Mouse (Mus musculus) forebrain, postnatal 0 days (tissue): ENCODE data around the gene Vps53. TPM values are rescaled to one million over a fixed set of nuclear protein-coding genes. Genes with fewer than 3 reads are reported as not detected.

Experiments
- ATAC-seq: fragments of 200-750 bp; cut with Nextera tagmentation; 2 replicates; pipeline ENCODE4 v1.8.0; 2017; ENCODE audit warnings: mild to moderate bottlenecking, moderate library complexity
- DNase-seq: peaks from one replicate; pipeline ENCODE4 v3.0.0-alpha.2; 2015
- H3K27ac ChIP-seq: fragments of 300-500 bp; sonication (generic); 2 replicates; pipeline ENCODE4 v1.5.1; 2014; ENCODE audit warnings: low read depth, mild to moderate bottlenecking, antibody characterized with exemption, low read length, moderate library complexity, mixed read lengths
- H3K27me3 ChIP-seq: fragments of 300-500 bp; sonication (generic); 2 replicates; pipeline ENCODE4 v1.6.1; 2014; ENCODE audit warnings: mild to moderate bottlenecking, low read length, mixed read lengths; ENCODE audit not compliant: insufficient read depth
- H3K36me3 ChIP-seq: fragments of 300-500 bp; sonication (generic); 2 replicates; pipeline ENCODE4 v1.6.1; 2014; ENCODE audit warnings: mild to moderate bottlenecking, moderate library complexity; ENCODE audit not compliant: insufficient read depth
- H3K4me1 ChIP-seq: fragments of 300-500 bp; sonication (generic); 2 replicates; pipeline ENCODE4 v1.6.1; 2014; ENCODE audit warnings: antibody characterized with exemption; ENCODE audit not compliant: insufficient read depth
- H3K4me2 ChIP-seq: fragments of 300-500 bp; sonication (generic); 2 replicates; pipeline ENCODE4 v1.6.1; 2014; ENCODE audit warnings: low read depth, mild to moderate bottlenecking, moderate library complexity
- H3K4me3 ChIP-seq: fragments of 300-500 bp; sonication (generic); 2 replicates; pipeline ENCODE4 v1.5.1; 2014; ENCODE audit warnings: low read depth, low read length, mixed read lengths
- H3K9ac ChIP-seq: fragments of 300-500 bp; sonication (generic); 2 replicates; pipeline ENCODE4 v1.6.1; 2014; ENCODE audit warnings: mild to moderate bottlenecking
- H3K9me3 ChIP-seq: fragments of 300-500 bp; sonication (generic); 2 replicates; pipeline ENCODE4 v1.6.1; 2016; ENCODE audit warnings: low read length
- CTCF ChIP-seq: sonication (generic); IDR thresholded peaks from 2 replicates; pipeline ENCODE4 v1.5.1; 2016; ENCODE audit warnings: antibody characterized with exemption, control low read depth, low read depth
- WGBS: fragments of 180-500 bp; shearing (Covaris S2); extraction: QIAGEN DNeasy Blood & Tissue Kit; methylation state at CpG from one replicate; pipeline ENCODE4 v1.1.7; 2014; 5-methylcytosine and 5-hydroxymethylcytosine counted together
- polyA plus RNA-seq: library from polyadenylated mRNA; unstranded; fragments of >200 nt; fragmentation: Nextera tagmentation; extraction: Ambion mirVana; gene quantifications from 2 replicates; pipeline ENCODE4 v1.2.1, GENCODE M21; 2015
- total RNA-seq: library from RNA; depleted of rRNA; stranded (reverse); fragments of >200 nt; gene quantifications from 2 replicates; pipeline ENCODE4 v1.2.3, GENCODE M21; 2014

Vps53 gene
- total and polyA plus RNA-seq, 2 experiments from 2014 or later: 49.4 to 63.2 TPM

DNA sequence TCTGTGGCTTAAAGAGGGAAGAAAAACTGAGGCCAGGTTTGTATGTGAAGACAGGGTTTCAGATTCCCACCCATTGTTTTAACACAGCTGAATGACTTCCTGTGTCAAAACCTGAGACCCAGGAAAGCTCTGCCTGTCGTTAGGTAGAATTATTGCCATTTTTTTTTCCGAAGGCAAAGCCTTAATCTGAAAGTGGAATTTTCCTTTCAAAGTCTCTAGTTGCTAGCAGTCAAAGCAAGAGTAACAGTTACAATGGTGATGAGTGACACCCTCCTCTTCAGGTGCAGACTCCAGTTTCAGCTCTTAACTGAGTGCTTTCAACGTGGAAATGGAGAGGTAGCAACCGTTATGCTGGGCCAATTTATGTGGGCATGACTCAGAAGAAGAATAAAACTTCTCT lies 28.5 kb downstream of the Vps53 start:
- no peak for TF ChIP-seq CTCF

DNA sequence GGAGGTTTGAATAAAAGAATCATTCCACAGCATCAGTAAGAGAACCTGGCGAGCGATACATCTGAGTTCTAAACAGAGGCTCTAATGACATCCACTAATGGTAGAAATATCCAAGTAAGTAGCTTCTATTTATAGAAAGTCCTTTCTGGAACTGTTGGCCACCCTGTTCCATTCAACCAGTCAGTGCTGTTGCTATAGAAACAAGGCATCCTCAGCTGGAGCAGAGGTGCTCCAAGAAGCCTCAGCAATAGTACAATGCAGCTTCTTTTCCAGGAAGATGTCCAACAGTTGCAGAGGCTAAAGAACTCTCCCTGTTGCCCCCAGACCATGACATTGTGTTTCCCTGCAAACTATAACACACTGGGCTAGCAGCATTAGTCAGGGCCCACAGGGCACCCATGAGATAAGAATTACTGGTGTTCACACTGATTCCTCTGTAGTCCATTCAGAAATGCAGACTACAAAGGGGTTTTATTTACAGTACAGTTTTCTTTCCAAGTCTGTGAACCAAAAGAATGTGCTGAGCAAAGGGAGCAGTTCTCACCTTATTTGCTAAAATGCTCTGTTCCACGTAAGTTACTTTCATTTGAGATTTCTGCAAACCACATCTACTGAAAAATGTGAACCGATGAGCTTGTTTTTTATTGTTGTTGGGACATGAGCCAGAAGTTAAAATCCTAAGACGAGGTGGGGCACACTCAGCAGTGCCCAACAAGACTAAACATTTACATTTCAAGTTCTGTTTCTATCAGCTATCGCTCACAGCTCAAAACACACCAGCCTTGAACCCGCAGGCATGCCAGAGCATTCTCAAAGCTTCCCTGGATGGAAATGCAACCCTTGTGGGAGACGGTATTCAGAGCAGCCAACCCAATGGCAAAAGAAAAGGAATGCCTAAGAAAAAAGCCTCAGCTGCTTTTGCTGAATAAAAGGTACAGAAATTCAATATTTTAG lies 31.1 kb downstream of the Vps53 start:
- H3K4me2 ChIP-seq: no peak overlapping the region

More for the DNA sequence above, 28.5 kb downstream of the Vps53 start:
- no peak overlapping the region for H3K4me3 ChIP-seq
- H3K27me3 ChIP-seq: no peaks in the 10 kb centered on the region
- no peak overlapping the region for H3K27ac ChIP-seq
- ATAC-seq (no peak), DNase-seq (no peak)
- peaks cover 25% of the 10 kb centered on the region for H3K36me3 ChIP-seq
- H3K9me3 ChIP-seq: no peaks in the 10 kb centered on the region
- H3K4me2 ChIP-seq: no peak overlapping the region
- 46% methylated on average over 4 of the region's 4 CpGs for whole genome bisulfite sequencing
- no peak overlapping the region for H3K9ac ChIP-seq
- H3K4me1 ChIP-seq: peaks cover 13% of the 10 kb centered on the region

DNA sequence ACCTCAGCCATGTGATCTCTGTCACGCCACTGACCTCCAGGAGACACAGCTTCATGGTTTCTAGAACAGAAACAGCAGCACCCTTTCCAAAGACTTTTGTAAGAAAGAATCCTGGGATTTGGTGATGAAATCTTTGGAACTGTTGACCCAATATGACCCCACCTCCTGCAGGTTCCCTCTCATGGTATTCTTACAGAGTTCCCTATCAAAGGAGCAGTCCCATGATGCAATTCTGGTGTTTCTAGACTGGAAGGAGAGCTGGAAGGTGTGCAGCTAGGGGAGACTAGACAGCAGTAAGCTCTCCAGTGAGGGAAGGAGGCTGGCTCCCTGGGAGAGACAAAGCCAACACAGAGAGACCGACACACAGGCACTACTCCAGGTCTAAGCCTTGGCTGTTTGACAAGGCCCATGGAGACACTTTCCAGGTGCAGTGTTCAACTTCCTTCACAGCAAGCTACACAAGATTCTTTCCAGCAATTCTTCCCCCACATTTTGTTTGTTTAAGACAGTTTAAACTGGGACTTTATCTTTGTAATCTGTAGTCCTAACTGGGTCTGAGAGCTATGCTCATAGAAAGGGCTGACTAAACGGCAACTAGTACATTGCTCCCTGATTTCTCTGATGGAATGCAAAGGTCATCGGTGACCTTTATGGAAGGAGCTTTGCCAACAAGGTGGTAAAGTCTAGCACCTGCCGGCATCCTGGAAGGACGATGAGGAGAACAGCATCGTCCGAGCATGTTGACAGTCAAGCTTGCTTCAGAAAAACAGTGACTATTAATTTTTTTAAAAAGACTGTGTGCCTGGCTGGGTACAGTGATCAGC lies 33.0 kb downstream of the Vps53 start:
- Histone ChIP-seq H3K36me3 (peaks cover 3% of the 10 kb centered on the region; the same call in 1 of the 2 replicates), H3K4me2 (no peak overlapping the region), H3K9ac (no peak overlapping the region), H3K9me3 (no peaks in the 10 kb centered on the region), H3K27me3 (no peaks in the 10 kb centered on the region), H3K27ac (no peak overlapping the region), H3K4me1 (peaks cover 13% of the 10 kb centered on the region), H3K4me3 (no peak overlapping the region)
- TF ChIP-seq CTCF: no peak
- WGBS: 86% methylated on average over 8 of the region's 8 CpGs
- DNase-seq (no peak), ATAC-seq (no peak)

More for the DNA sequence above, 31.1 kb downstream of the Vps53 start:
- H3K27ac ChIP-seq: peak overlapping the region; percentile 50; the same call in 1 of the 2 replicates
- peak; percentile 78 for ATAC-seq
- H3K9ac ChIP-seq: no peak overlapping the region
- peak; percentile 41 for DNase-seq
- no peak overlapping the region for H3K4me3 ChIP-seq
- no peaks in the 10 kb centered on the region for H3K27me3 ChIP-seq
- WGBS: 38% methylated on average over 8 of the region's 8 CpGs
- no peak for TF ChIP-seq CTCF
- peaks cover 7% of the 10 kb centered on the region; the same call in 1 of the 2 replicates for H3K36me3 ChIP-seq
- no peaks in the 10 kb centered on the region for H3K9me3 ChIP-seq
- peaks cover 13% of the 10 kb centered on the region for H3K4me1 ChIP-seq

DNA sequence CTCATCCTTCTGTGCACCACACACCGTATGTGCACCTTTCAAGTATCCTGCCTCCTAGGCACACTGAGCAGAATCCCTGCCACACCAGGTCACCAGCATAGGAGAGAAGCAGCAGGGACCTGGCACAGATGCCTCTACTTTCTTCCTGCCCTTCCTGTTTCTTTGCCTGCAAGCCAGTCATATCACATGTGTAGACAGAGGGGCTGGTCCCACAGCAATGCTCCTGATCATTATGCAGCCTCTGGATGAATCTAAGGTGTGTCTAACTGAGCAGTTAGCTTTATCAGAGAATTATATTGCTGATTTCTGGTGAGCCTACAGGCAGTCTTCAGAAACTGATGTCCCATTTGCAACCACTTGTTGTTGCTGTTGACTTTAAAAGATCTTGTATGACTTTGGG lies 34.3 kb downstream of the Vps53 start:
- no peak for TF ChIP-seq CTCF
- DNase-seq (no peak), ATAC-seq (no peak)
- Histone ChIP-seq H3K27me3 (no peaks in the 10 kb centered on the region), H3K9ac (no peak overlapping the region), H3K36me3 (no peaks in the 10 kb centered on the region; the same call in 1 of the 2 replicates), H3K9me3 (no peaks in the 10 kb centered on the region), H3K27ac (no peak overlapping the region), H3K4me2 (no peak overlapping the region), H3K4me3 (no peak overlapping the region), H3K4me1 (peaks cover 13% of the 10 kb centered on the region)
- 91% methylated on average over 1 of the region's 1 CpGs for WGBS

DNA sequence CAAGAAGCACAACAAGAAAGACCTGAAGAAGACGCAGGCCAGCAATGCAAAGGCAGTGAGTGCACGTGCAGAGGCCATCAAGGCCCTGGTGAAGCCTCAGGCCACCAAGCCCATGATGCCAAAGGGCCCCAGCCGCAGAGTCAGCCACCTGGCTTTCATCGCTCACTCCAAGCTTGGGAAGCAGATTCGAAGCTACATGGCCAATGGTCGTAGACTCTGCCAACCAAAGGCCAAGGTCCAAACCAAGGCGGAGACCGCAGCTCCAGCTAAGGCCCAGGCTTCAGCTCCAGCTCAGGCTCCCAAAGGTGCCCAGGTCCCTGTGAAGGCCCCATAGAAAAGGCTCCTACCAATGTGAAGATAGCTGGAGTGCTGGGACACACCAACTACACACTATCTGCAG lies 35.1 kb downstream of the Vps53 start:
- no peak for DNase-seq
- Histone ChIP-seq H3K4me3 (no peak overlapping the region), H3K27me3 (no peaks in the 10 kb centered on the region), H3K36me3 (no peaks in the 10 kb centered on the region; the same call in 1 of the 2 replicates), H3K9me3 (no peaks in the 10 kb centered on the region), H3K4me1 (peaks cover 13% of the 10 kb centered on the region), H3K4me2 (no peak overlapping the region), H3K27ac (no peak overlapping the region), H3K9ac (no peak overlapping the region)
- TF ChIP-seq CTCF: no peak
- 97% methylated on average over 8 of the region's 8 CpGs for WGBS
- no peak for ATAC-seq

DNA sequence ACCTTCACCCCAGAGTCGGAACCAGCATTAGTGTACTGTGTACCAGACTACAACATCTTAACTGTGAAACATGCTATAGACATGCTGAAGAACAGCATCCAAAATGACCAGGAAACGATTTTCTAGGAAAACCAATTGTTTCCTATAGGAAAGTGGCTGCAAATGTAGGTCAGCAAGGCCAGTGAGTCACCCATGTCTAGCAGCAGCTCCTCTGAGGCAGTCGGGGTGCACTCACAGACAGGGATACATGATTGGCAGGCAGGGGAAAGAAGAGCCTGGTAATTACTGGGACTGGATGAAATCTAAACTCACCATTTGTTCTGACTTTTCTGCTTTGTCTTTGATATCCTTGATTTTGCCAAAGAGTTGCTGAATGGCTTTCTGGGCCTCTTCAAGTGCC lies 41.5 kb downstream of the Vps53 start:
- H3K27me3 ChIP-seq: no peaks in the 10 kb centered on the region
- 78% methylated on average over 3 of the region's 3 CpGs for WGBS
- H3K27ac ChIP-seq: no peak overlapping the region
- ATAC-seq (no peak), DNase-seq (no peak)
- H3K36me3 ChIP-seq: peaks cover 40% of the 10 kb centered on the region
- no peak overlapping the region for H3K9ac ChIP-seq
- TF ChIP-seq CTCF: no peak
- H3K4me2 ChIP-seq: no peak overlapping the region
- H3K4me1 ChIP-seq: no peaks in the 10 kb centered on the region
- no peak overlapping the region for H3K4me3 ChIP-seq
- H3K9me3 ChIP-seq: no peaks in the 10 kb centered on the region
